Mouse (Mus musculus): Measurements from ENCODE around the gene Rab44. TPM values are rescaled to one million over a fixed set of nuclear protein-coding genes. Genes with fewer than 3 reads are reported as not detected.

Gene Rab44
- polyA plus RNA-seq, 1 experiment from 2014 or later = not detected

DNA sequence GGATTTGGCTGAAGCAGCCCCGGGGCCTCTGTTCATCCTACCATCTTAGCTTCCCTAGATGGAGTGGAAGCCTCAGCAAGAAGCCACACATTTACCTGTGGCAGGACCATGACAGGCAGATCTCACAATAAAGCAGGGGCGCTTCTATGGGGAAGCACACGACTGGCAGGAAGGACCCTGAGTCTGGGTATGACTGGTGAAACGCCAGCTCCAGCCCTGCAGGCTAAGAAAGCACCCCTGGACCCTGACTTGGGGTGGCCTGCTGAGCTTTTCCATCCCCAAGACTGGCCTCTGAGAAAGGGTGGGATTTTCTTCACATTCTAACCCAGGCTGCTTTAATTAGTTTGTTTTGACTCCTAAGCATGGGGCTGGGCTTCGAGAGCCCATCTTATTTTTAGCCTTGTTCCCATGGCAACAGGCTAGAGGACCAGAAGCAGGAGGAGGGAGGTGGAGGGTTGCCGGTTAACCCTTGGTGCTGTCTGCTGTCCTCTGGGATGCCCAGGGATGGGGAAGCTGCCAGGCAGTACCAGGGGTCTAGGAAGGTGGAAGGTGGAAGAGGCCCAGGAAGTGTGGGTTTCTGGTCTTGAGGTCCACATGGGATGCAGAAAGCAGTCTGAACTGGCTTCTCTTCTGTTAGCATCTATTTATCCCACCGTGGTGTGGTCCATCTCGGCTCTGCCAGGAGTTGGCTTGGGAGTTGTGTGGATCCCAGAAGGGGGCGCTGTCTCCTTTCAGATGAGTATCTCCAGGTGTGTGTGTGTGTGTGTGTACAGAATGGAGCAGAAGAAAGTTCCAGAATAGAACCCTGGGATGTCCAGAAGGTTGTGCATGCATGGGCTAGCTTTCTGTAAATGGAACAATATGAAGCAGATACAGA is 62.7 kb downstream of the Rab44 start:
- ATAC-seq (replicated peaks) = peak; percentile 86
- Histone ChIP-seq H3K4me1 (peaks cover 21% of the 10 kb centered on the region), H3K9ac (no peak overlapping the region; the same call in 1 of the 2 replicates), H3K4me3 (no peak overlapping the region), H3K9me3 (no peaks in the 10 kb centered on the region), H3K27ac (peak overlapping the region; percentile 83), H3K4me2 (peak overlapping the region; percentile 20), H3K27me3 (replicated peaks) (no peaks in the 10 kb centered on the region), H3K36me3 (replicated peaks) (no peaks in the 10 kb centered on the region)
- WGBS = 8% methylated on average over 9 of the region's 9 CpGs

DNA sequence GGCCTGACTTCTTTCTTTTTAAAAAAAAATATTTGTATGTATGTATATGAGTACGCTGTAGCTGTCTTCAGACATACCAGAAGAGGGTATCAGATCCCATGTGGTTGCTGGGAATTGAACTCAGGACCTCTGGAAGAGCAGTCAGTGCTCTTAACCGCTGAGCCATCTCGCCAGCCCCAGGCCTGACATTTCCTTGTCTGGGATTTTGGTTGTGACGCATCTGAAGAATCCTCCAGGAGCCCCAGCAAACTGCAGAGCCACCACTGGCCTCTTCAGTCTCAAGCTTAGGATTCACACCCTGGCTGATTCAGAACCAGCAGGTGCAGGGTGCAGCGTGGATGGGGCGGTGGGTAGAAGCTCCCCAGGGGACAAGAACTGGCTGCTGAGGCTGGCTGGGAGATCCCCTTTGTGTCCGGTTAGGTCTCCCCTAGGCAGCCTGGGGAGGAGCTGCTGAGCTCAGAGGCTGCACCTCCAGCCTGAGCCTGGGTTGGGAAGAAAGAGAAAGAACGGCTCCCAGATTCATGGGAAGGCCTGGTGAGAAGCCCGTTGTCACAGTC is 64.6 kb downstream of the Rab44 start:
- Histone ChIP-seq H3K36me3 (replicated peaks) (no peaks in the 10 kb centered on the region), H3K27ac (no peak overlapping the region), H3K9me3 (no peaks in the 10 kb centered on the region), H3K4me1 (peaks cover 21% of the 10 kb centered on the region), H3K27me3 (replicated peaks) (no peaks in the 10 kb centered on the region), H3K9ac (no peak overlapping the region), H3K4me2 (no peak overlapping the region), H3K4me3 (no peak overlapping the region)
- WGBS = 65% methylated on average over 9 of the region's 9 CpGs
- ATAC-seq (replicated peaks) = no peak

GRCm38 (mm10) chr17:29179917-29180316 is 66.0 kb downstream of the Rab44 start:
- no peak overlapping the region for H3K9ac ChIP-seq
- no peak overlapping the region for H3K27ac ChIP-seq
- no peaks in the 10 kb centered on the region for H3K36me3 ChIP-seq (replicated peaks)
- no peak overlapping the region for H3K4me2 ChIP-seq
- no peak for ATAC-seq (replicated peaks)
- no peaks in the 10 kb centered on the region for H3K9me3 ChIP-seq
- H3K4me1 ChIP-seq = peaks cover 21% of the 10 kb centered on the region
- H3K4me3 ChIP-seq = no peak overlapping the region
- 81% methylated on average over 6 of the region's 6 CpGs for WGBS
- H3K27me3 ChIP-seq (replicated peaks) = no peaks in the 10 kb centered on the region

DNA sequence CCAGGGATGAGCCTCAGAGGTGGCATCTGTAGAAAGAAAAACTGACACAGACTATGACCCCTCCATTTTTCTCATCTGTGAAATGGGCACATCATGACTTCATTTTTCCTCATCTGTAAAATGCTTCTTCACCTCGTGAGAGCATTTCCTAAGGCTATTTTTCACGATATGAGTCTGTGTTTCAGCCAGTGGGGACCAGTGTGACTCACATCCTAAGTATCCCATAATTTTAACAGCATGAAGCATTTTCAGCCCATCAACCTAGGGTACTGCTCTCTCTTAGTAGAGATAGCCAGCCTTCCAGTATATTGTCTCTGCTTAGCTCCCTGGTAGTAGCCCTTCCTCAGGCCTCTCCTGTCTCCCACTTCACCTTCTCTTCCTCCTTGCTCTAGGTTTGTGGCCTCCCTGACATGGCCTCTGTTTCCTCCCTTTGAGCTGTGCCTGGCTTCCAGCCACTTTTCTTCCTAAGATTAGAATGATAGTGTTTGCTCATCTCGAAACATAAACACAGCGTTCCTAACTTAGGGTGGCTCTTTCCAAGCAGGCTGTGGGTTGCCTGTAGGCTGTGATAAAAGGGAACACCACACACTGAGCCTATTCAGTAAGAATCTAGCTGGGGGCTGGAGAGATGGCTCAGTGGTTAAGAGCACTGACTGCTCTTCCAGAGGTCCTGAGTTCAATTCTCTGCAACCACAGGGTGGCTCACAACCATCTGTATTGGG is 66.6 kb downstream of the Rab44 start:
- H3K27me3 ChIP-seq (replicated peaks) = no peaks in the 10 kb centered on the region
- no peaks in the 10 kb centered on the region for H3K36me3 ChIP-seq (replicated peaks)
- H3K4me1 ChIP-seq = peaks cover 26% of the 10 kb centered on the region
- H3K9me3 ChIP-seq = no peaks in the 10 kb centered on the region
- H3K4me3 ChIP-seq = no peak overlapping the region
- H3K4me2 ChIP-seq = no peak overlapping the region
- WGBS = 83% methylated on average over 4 of the region's 4 CpGs
- H3K27ac ChIP-seq = no peak overlapping the region
- no peak for ATAC-seq (replicated peaks)
- H3K9ac ChIP-seq = no peak overlapping the region

GRCm38 (mm10) chr17:29181751-29182150 is 67.8 kb downstream of the Rab44 start:
- Histone ChIP-seq H3K4me3 (no peak overlapping the region), H3K4me1 (peaks cover 19% of the 10 kb centered on the region), H3K27ac (no peak overlapping the region), H3K4me2 (no peak overlapping the region), H3K9me3 (no peaks in the 10 kb centered on the region), H3K27me3 (replicated peaks) (no peaks in the 10 kb centered on the region), H3K36me3 (replicated peaks) (no peaks in the 10 kb centered on the region), H3K9ac (no peak overlapping the region)
- WGBS = 84% methylated on average over 5 of the region's 5 CpGs
- ATAC-seq (replicated peaks) = no peak

DNA sequence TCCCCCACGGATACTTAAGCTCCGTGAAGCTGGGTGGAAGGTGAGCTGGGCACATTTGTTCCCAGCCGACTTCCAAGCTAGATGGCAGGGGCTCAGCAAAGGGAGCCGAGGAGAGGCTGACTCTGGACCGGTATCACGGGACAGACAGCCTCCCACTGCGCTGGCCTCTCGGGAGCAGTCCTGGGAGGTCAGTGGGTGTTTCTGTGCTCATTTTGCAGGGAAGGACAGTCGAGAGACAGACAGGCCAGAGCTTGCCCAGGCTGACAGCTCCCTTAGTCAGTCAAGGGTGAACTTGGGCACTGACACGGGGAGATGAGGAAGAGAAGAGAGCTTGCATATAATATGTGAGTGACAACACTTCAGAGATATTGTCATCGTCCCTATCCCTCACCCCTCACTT is 69.2 kb downstream of the Rab44 start:
- Histone ChIP-seq H3K4me1 (peaks cover 19% of the 10 kb centered on the region), H3K9me3 (no peaks in the 10 kb centered on the region), H3K27ac (no peak overlapping the region), H3K36me3 (replicated peaks) (no peaks in the 10 kb centered on the region), H3K9ac (no peak overlapping the region), H3K4me2 (no peak overlapping the region), H3K27me3 (replicated peaks) (no peaks in the 10 kb centered on the region), H3K4me3 (no peak overlapping the region)
- 68% methylated on average over 11 of the region's 11 CpGs for WGBS
- no peak for ATAC-seq (replicated peaks)

- WGBS = 43% methylated on average over 7 of the region's 7 CpGs
- no peak overlapping the region for H3K4me3 ChIP-seq
- H3K4me2 ChIP-seq = no peak overlapping the region
- H3K27ac ChIP-seq = no peak overlapping the region
- H3K27me3 ChIP-seq (replicated peaks) = 0 out of 2 replicates have a peak, but pooled peaks cover 4% of the 10 kb centered on the region
- peaks cover 20% of the 10 kb centered on the region for H3K4me1 ChIP-seq
- H3K9ac ChIP-seq = no peak overlapping the region
- H3K36me3 ChIP-seq (replicated peaks) = no peaks in the 10 kb centered on the region
- no peak for ATAC-seq (replicated peaks)
- H3K9me3 ChIP-seq = no peaks in the 10 kb centered on the region
Measured at GRCm38 (mm10) chr17:29185376-29186046, 71.6 kb downstream of the Rab44 start.

DNA sequence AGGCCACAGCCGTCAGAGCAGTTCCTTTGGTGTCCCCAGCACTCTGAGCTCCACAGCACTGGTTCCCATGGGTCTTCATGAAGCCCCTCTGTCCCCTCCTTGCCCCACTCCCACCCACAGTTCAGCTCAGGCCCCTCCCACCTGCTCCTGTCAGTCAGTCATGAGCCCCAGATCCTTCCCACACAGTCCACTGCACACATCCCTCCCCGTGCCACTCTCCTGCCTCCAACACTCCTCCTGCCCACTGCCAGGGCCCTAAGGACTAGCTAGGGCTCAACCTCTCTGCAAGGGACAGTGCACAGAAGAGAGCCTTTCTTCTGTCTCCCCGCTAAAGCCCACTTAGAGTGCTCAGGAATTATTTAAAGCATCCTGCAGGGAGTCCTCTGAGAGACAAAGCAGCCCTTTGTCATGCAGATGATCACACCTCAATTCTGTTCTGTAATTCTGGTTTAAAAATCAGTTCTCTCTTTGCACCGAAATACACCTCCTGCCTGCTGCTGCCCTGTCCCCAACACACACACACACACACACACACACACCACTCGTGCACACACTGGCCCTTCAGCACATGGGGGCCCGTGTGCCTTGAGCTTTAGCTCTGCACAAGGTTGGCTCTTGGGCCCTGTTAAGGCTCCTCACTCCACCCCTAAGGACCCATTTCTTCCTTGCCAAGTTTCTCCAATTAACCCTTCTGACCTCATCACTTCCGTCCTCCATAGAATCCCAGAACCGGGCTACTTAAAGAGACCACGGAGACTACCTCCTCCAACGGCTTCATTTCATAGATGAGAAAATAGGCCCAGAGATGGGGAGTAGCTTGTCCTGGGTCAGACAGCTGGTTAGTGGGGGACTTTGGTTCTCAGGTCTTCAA is 73.3 kb downstream of the Rab44 start:
- Histone ChIP-seq H3K4me1 (peaks cover 20% of the 10 kb centered on the region), H3K9me3 (no peaks in the 10 kb centered on the region), H3K27me3 (replicated peaks) (0 out of 2 replicates have a peak, but pooled peaks cover 4% of the 10 kb centered on the region), H3K9ac (no peak overlapping the region), H3K4me2 (no peak overlapping the region), H3K36me3 (replicated peaks) (no peaks in the 10 kb centered on the region), H3K27ac (peak overlapping the region; percentile 68), H3K4me3 (no peak overlapping the region)
- WGBS = 10% methylated on average over 10 of the region's 10 CpGs
- ATAC-seq (replicated peaks) = peak; percentile 48; the same call in 1 of the 2 replicates

GRCm38 (mm10) chr17:29188989-29189388 is 75.0 kb downstream of the Rab44 start:
- Histone ChIP-seq H3K4me2 (0 out of 2 replicates have a peak overlapping the region, but pooled peaks have one; percentile 4), H3K27me3 (replicated peaks) (0 out of 2 replicates have a peak, but pooled peaks cover 4% of the 10 kb centered on the region), H3K9ac (no peak overlapping the region), H3K4me1 (peaks cover 23% of the 10 kb centered on the region), H3K4me3 (no peak overlapping the region), H3K9me3 (no peaks in the 10 kb centered on the region), H3K36me3 (replicated peaks) (no peaks in the 10 kb centered on the region), H3K27ac (no peak overlapping the region)
- ATAC-seq (replicated peaks) = 0 out of 2 replicates have a peak, but pooled peaks have one; percentile 38
- WGBS = 4% methylated on average over 12 of the region's 12 CpGs

GRCm38 (mm10) chr17:29195579-29195978 is 81.6 kb downstream of the Rab44 start:
- H3K4me3 ChIP-seq = no peak overlapping the region
- no peaks in the 10 kb centered on the region for H3K27me3 ChIP-seq (replicated peaks)
- no peaks in the 10 kb centered on the region for H3K9me3 ChIP-seq
- peaks cover 13% of the 10 kb centered on the region for H3K4me1 ChIP-seq
- H3K27ac ChIP-seq = no peak overlapping the region
- H3K36me3 ChIP-seq (replicated peaks) = no peaks in the 10 kb centered on the region
- no peak overlapping the region for H3K4me2 ChIP-seq
- 14% methylated on average over 4 of the region's 4 CpGs for WGBS
- no peak overlapping the region for H3K9ac ChIP-seq
- ATAC-seq (replicated peaks) = no peak

Data from midbrain, embryonic 15.5 days (tissue).